Mouse (Mus musculus) erythroblast, embryonic 14.5 days (primary cell): ENCODE data around the gene Fstl4. TPM values are rescaled to one million over a fixed set of nuclear protein-coding genes. Genes with fewer than 3 reads are reported as not detected.

ENCODE experiments used
- H3K27me3 ChIP-seq: 2 replicates; pipeline ENCODE4 v1.6.1; 2012; ENCODE audit warnings: inconsistent platforms; ENCODE audit not compliant: control insufficient read depth
- H3K36me3 ChIP-seq: 2 replicates; pipeline ENCODE4 v1.6.1; 2012; ENCODE audit warnings: mild to moderate bottlenecking, inconsistent platforms; ENCODE audit not compliant: control insufficient read depth
- H3K4me1 ChIP-seq: 2 replicates; pipeline ENCODE4 v1.6.1; 2012; ENCODE audit warnings: inconsistent platforms; ENCODE audit not compliant: control insufficient read depth
- H3K4me3 ChIP-seq: replicated peaks from 2 replicates; pipeline ENCODE3; 2012; ENCODE audit warnings: moderate library complexity, mild to moderate bottlenecking, inconsistent platforms
- H3K9me3 ChIP-seq: 2 replicates; pipeline ENCODE4 v1.6.1; 2012; ENCODE audit warnings: low read length, inconsistent platforms, mixed read lengths; ENCODE audit not compliant: control insufficient read depth
- GATA1 ChIP-seq: IDR thresholded peaks from 2 replicates; pipeline ENCODE4 v1.6.1; 2012; ENCODE audit warnings: low read length, inconsistent platforms, mixed read lengths
- TAL1 ChIP-seq: IDR thresholded peaks from 3 replicates; pipeline ENCODE4 v1.6.1; 2012; ENCODE audit warnings: low read length, inconsistent platforms, mixed read lengths
- polyA plus RNA-seq: library from polyadenylated mRNA; stranded (reverse); fragments of >175 nt; gene quantifications from 2 replicates; pipeline ENCODE4 v1.2.3, GENCODE M21; 2012

The Fstl4 gene
- polyA plus RNA-seq, 1 experiment, result not detected

GRCm38 (mm10) chr11:52919231-52919960, 155.0 kb downstream of the Fstl4 start:
- H3K36me3 ChIP-seq, result no peaks in the 10 kb centered on the region
- no peaks in the 10 kb centered on the region for H3K9me3 ChIP-seq
- TF ChIP-seq GATA1 (no peak), TAL1 (no peak)
- H3K4me3 ChIP-seq, result no peak overlapping the region
- H3K27me3 ChIP-seq, result no peaks in the 10 kb centered on the region
- no peaks in the 10 kb centered on the region for H3K4me1 ChIP-seq

- no peaks in the 10 kb centered on the region for H3K27me3 ChIP-seq
- H3K36me3 ChIP-seq, result no peaks in the 10 kb centered on the region
- no peaks in the 10 kb centered on the region for H3K9me3 ChIP-seq
- H3K4me3 ChIP-seq, result no peak overlapping the region
- TF ChIP-seq GATA1 (no peak), TAL1 (no peak)
- no peaks in the 10 kb centered on the region for H3K4me1 ChIP-seq
Measured at GRCm38 (mm10) chr11:52924196-52924595, 159.8 kb downstream of the Fstl4 start.

- no peaks in the 10 kb centered on the region for H3K27me3 ChIP-seq
- no peaks in the 10 kb centered on the region for H3K4me1 ChIP-seq
- no peaks in the 10 kb centered on the region for H3K36me3 ChIP-seq
- TF ChIP-seq GATA1 (no peak), TAL1 (no peak)
- H3K9me3 ChIP-seq, result no peaks in the 10 kb centered on the region
- H3K4me3 ChIP-seq, result no peak overlapping the region
Measured at GRCm38 (mm10) chr11:52928321-52928720, 163.9 kb downstream of the Fstl4 start.

GRCm38 (mm10) chr11:52939336-52940070, 175.1 kb downstream of the Fstl4 start:
- Histone ChIP-seq H3K27me3 (no peaks in the 10 kb centered on the region), H3K4me3 (no peak overlapping the region), H3K9me3 (no peaks in the 10 kb centered on the region), H3K36me3 (no peaks in the 10 kb centered on the region), H3K4me1 (no peaks in the 10 kb centered on the region)
- TF ChIP-seq TAL1 (no peak), GATA1 (no peak)

GRCm38 (mm10) chr11:52942967-52943366, 178.5 kb downstream of the Fstl4 start:
- TF ChIP-seq GATA1, result no peak
- no peak for TF ChIP-seq TAL1
- Histone ChIP-seq H3K36me3 (no peaks in the 10 kb centered on the region), H3K4me3 (no peak overlapping the region), H3K27me3 (no peaks in the 10 kb centered on the region), H3K9me3 (no peaks in the 10 kb centered on the region), H3K4me1 (no peaks in the 10 kb centered on the region)

- no peak overlapping the region for H3K4me3 ChIP-seq
- H3K27me3 ChIP-seq, result no peaks in the 10 kb centered on the region
- no peaks in the 10 kb centered on the region for H3K9me3 ChIP-seq
- no peaks in the 10 kb centered on the region for H3K4me1 ChIP-seq
- TF ChIP-seq TAL1, result no peak
- no peaks in the 10 kb centered on the region for H3K36me3 ChIP-seq
Measured at GRCm38 (mm10) chr11:52954995-52955394, 190.6 kb downstream of the Fstl4 start.

- Histone ChIP-seq H3K9me3 (no peaks in the 10 kb centered on the region), H3K4me3 (no peak overlapping the region), H3K4me1 (no peaks in the 10 kb centered on the region), H3K27me3 (no peaks in the 10 kb centered on the region), H3K36me3 (no peaks in the 10 kb centered on the region)
- TF ChIP-seq TAL1 (no peak), GATA1 (no peak)
Measured at GRCm38 (mm10) chr11:52968809-52969208, 204.4 kb downstream of the Fstl4 start.

- Histone ChIP-seq H3K9me3 (no peaks in the 10 kb centered on the region), H3K4me3 (no peak overlapping the region), H3K27me3 (no peaks in the 10 kb centered on the region), H3K4me1 (no peaks in the 10 kb centered on the region), H3K36me3 (no peaks in the 10 kb centered on the region)
- no peak for TF ChIP-seq TAL1
- no peak for TF ChIP-seq GATA1
Measured at GRCm38 (mm10) chr11:52970396-52970795, 206.0 kb downstream of the Fstl4 start.

GRCm38 (mm10) chr11:52986986-52987385, 222.6 kb downstream of the Fstl4 start:
- no peaks in the 10 kb centered on the region for H3K36me3 ChIP-seq
- no peaks in the 10 kb centered on the region for H3K4me1 ChIP-seq
- H3K9me3 ChIP-seq, result peaks cover 2% of the 10 kb centered on the region; the same call in 1 of the 2 replicates
- no peak overlapping the region for H3K4me3 ChIP-seq
- H3K27me3 ChIP-seq, result no peaks in the 10 kb centered on the region
- TF ChIP-seq GATA1, result no peak
- TF ChIP-seq TAL1, result no peak

- Histone ChIP-seq H3K27me3 (no peaks in the 10 kb centered on the region), H3K4me3 (no peak overlapping the region), H3K9me3 (peaks cover 3% of the 10 kb centered on the region; the same call in 1 of the 2 replicates), H3K4me1 (no peaks in the 10 kb centered on the region), H3K36me3 (no peaks in the 10 kb centered on the region)
- TF ChIP-seq GATA1, result no peak
- TF ChIP-seq TAL1, result no peak
Measured at GRCm38 (mm10) chr11:52994688-52995087, 230.3 kb downstream of the Fstl4 start.
